Mouse (Mus musculus) liver, postnatal 0 days (tissue): ENCODE measurements at regions not wholly inside any gene's neighbourhood (a gene's known extent, or its start where the extent isn't known, plus 50 kb on each side); places are given as distances from the start of the nearest gene placed in this dataset.

Experiments used
- ATAC-seq: fragments of 200-750 bp; cut with Nextera tagmentation; 2 replicates; pipeline ENCODE4 v1.8.0; 2017; ENCODE audit warnings: mild to moderate bottlenecking, moderate library complexity
- DNase-seq: peaks from one replicate; pipeline ENCODE4 v3.0.0-alpha.2; 2016
- H3K27ac ChIP-seq: fragments of 300-500 bp; sonication (generic); 2 replicates; pipeline ENCODE4 v1.5.1; 2014; ENCODE audit warnings: antibody characterized with exemption, moderate library complexity, mild to moderate bottlenecking, low read depth
- H3K27me3 ChIP-seq: fragments of 300-500 bp; sonication (generic); 2 replicates; pipeline ENCODE4 v1.6.1; 2014; ENCODE audit warnings: low read length, control low read depth, mixed read lengths; ENCODE audit not compliant: insufficient read depth
- H3K36me3 ChIP-seq: fragments of 300-500 bp; sonication (generic); replicated peaks from 2 replicates; pipeline ENCODE4 v1.6.1; 2014; ENCODE audit warnings: mild to moderate bottlenecking, control low read depth, low read length, moderate library complexity, mixed read lengths; ENCODE audit not compliant: insufficient read depth
- H3K4me1 ChIP-seq: fragments of 300-500 bp; sonication (generic); 2 replicates; pipeline ENCODE4 v1.6.1; 2014; ENCODE audit warnings: antibody characterized with exemption, mild to moderate bottlenecking, control low read depth; ENCODE audit not compliant: insufficient read depth
- H3K4me2 ChIP-seq: fragments of 300-500 bp; sonication (generic); 2 replicates; pipeline ENCODE4 v1.6.1; 2014; ENCODE audit warnings: low read depth, mild to moderate bottlenecking, low read length, moderate library complexity, mixed read lengths
- H3K4me3 ChIP-seq: fragments of 300-500 bp; sonication (generic); 2 replicates; pipeline ENCODE4 v1.5.1; 2014; ENCODE audit warnings: low read depth, low read length
- H3K9ac ChIP-seq: fragments of 300-500 bp; sonication (generic); replicated peaks from 2 replicates; pipeline ENCODE4 v1.6.1; 2014; ENCODE audit warnings: mild to moderate bottlenecking, moderate library complexity
- H3K9me3 ChIP-seq: fragments of 300-500 bp; sonication (generic); 2 replicates; pipeline ENCODE4 v1.6.1; 2016; ENCODE audit warnings: mild to moderate bottlenecking, control low read depth, low read length, mixed read lengths
- CTCF ChIP-seq: sonication (generic); IDR thresholded peaks from 2 replicates; pipeline ENCODE4 v1.5.1; 2016; ENCODE audit warnings: antibody characterized with exemption, low read depth
- EP300 ChIP-seq: IDR thresholded peaks from 2 replicates; pipeline ENCODE4 v1.6.1; 2016; ENCODE audit warnings: antibody characterized with exemption, low read depth, mild to moderate bottlenecking
- WGBS: fragments of 180-500 bp; shearing (Covaris S2); extraction: QIAGEN DNeasy Blood & Tissue Kit; methylation state at CpG from one replicate; pipeline ENCODE4 v1.1.7; 2014; ENCODE audit not compliant: insufficient replicate concordance; 5-methylcytosine and 5-hydroxymethylcytosine counted together

GRCm38 (mm10) chr7:68873008-68873407 lies 124.0 kb upstream of the Arrdc4 start:
- Histone ChIP-seq H3K4me1 (no peaks in the 10 kb centered on the region), H3K36me3 (no peaks in the 10 kb centered on the region), H3K27ac (no peak overlapping the region), H3K4me3 (no peak overlapping the region), H3K9ac (no peak overlapping the region), H3K27me3 (no peaks in the 10 kb centered on the region), H3K9me3 (no peaks in the 10 kb centered on the region), H3K4me2 (no peak overlapping the region)
- DNase-seq (no peak), ATAC-seq (no peak)
- no peak for TF ChIP-seq CTCF
- TF ChIP-seq EP300: no peak
- WGBS: 70% methylated on average over 5 of the region's 5 CpGs

GRCm38 (mm10) chr7:68864322-68865031 lies 115.4 kb upstream of the Arrdc4 start:
- no peak for DNase-seq
- H3K4me1 ChIP-seq: no peaks in the 10 kb centered on the region
- no peaks in the 10 kb centered on the region for H3K9me3 ChIP-seq
- no peaks in the 10 kb centered on the region for H3K27me3 ChIP-seq
- H3K4me2 ChIP-seq: no peak overlapping the region
- TF ChIP-seq CTCF: no peak
- TF ChIP-seq EP300: no peak
- no peaks in the 10 kb centered on the region for H3K36me3 ChIP-seq
- H3K27ac ChIP-seq: no peak overlapping the region
- no peak for ATAC-seq
- no peak overlapping the region for H3K9ac ChIP-seq
- H3K4me3 ChIP-seq: no peak overlapping the region
- 66% methylated on average over 7 of the region's 7 CpGs for WGBS

GRCm38 (mm10) chr7:68858471-68859210 lies 109.6 kb upstream of the Arrdc4 start:
- Histone ChIP-seq H3K4me3 (no peak overlapping the region), H3K4me2 (no peak overlapping the region), H3K9me3 (no peaks in the 10 kb centered on the region), H3K27me3 (no peaks in the 10 kb centered on the region), H3K9ac (no peak overlapping the region), H3K27ac (no peak overlapping the region), H3K36me3 (no peaks in the 10 kb centered on the region), H3K4me1 (no peaks in the 10 kb centered on the region)
- DNase-seq (no peak), ATAC-seq (no peak)
- no peak for TF ChIP-seq CTCF
- no peak for TF ChIP-seq EP300
- 52% methylated on average over 2 of the region's 2 CpGs for WGBS

- Histone ChIP-seq H3K9me3 (no peaks in the 10 kb centered on the region), H3K4me1 (no peaks in the 10 kb centered on the region), H3K9ac (no peak overlapping the region), H3K36me3 (no peaks in the 10 kb centered on the region), H3K4me3 (no peak overlapping the region), H3K4me2 (no peak overlapping the region), H3K27me3 (no peaks in the 10 kb centered on the region), H3K27ac (no peak overlapping the region)
- TF ChIP-seq CTCF: no peak
- no peak for TF ChIP-seq EP300
- WGBS: 49% methylated on average over 3 of the region's 3 CpGs
- DNase-seq: no peak
- no peak for ATAC-seq
Observed at GRCm38 (mm10) chr7:68851981-68852575, 103.0 kb upstream of the Arrdc4 start.

GRCm38 (mm10) chr7:68844606-68845005 lies 95.6 kb upstream of the Arrdc4 start:
- Histone ChIP-seq H3K4me2 (no peak overlapping the region), H3K9me3 (no peaks in the 10 kb centered on the region), H3K36me3 (no peaks in the 10 kb centered on the region), H3K9ac (no peak overlapping the region), H3K27ac (no peak overlapping the region), H3K27me3 (no peaks in the 10 kb centered on the region), H3K4me1 (no peaks in the 10 kb centered on the region), H3K4me3 (no peak overlapping the region)
- ATAC-seq: no peak
- DNase-seq: no peak
- TF ChIP-seq CTCF (no peak), EP300 (no peak)
- WGBS: 37% methylated on average over 7 of the region's 7 CpGs

GRCm38 (mm10) chr7:68843374-68843773 lies 94.3 kb upstream of the Arrdc4 start:
- Histone ChIP-seq H3K9me3 (no peaks in the 10 kb centered on the region), H3K4me2 (no peak overlapping the region), H3K27me3 (no peaks in the 10 kb centered on the region), H3K4me1 (no peaks in the 10 kb centered on the region), H3K36me3 (no peaks in the 10 kb centered on the region), H3K27ac (no peak overlapping the region), H3K9ac (no peak overlapping the region), H3K4me3 (no peak overlapping the region)
- 28% methylated on average over 4 of the region's 4 CpGs for WGBS
- peak; percentile 55 for DNase-seq
- no peak for TF ChIP-seq EP300
- peak; percentile 69 for TF ChIP-seq CTCF
- ATAC-seq: no peak
